Mouse (Mus musculus): ENCODE measurements around the gene Kmt2c. TPM values are rescaled to one million over a fixed set of nuclear protein-coding genes. Genes with fewer than 3 reads are reported as not detected.
"Not testable (repeated sequence)": the region's sequence is repeated elsewhere in the genome, so short reads cannot be mapped to it uniquely, and the experiment has no call there.

Gene Kmt2c
- polyA plus RNA-seq, 1 experiment = 19.2 TPM

DNA sequence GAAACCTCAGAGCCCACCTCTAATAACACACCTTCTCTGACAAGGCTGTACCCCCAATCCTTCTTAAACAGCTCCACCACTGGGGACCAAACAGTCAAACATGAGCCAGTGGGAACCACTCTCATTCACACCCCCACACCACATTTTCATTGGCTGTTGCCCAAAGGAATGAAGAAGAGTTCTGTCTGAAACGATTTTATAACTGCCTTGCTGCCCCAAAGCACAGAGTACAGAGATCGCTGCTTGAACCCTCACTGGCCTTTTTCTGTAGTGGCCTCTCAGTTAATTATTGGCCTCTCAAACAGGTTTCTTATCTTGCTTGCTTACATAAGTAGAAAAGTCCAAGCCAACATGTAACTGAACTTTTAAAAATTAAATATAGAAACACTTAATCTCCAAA, 246.2 kb downstream of the Kmt2c start:
- no peaks in the 10 kb centered on the region for H3K4me1 ChIP-seq (ENCODE audit: control insufficient read depth, insufficient read depth, insufficient read length)
- no peak for TF ChIP-seq POLR2A (IDR thresholded peaks at IDR 0.05; ENCODE audit: low read depth, low read length)
- TF ChIP-seq CTCF (IDR thresholded peaks at IDR 0.05; ENCODE audit: extremely low read depth, insufficient read depth, insufficient read length, insufficient replicate concordance) = no peak
- peaks cover 35% of the 10 kb centered on the region for H3K36me3 ChIP-seq (ENCODE audit: control insufficient read depth, insufficient read depth, low read length)
- no peak for DNase-seq (ENCODE audit: low read depth in 1 of 2, low spot score in 2 of 2)
- no peak overlapping the region for H3K4me3 ChIP-seq (ENCODE audit: extremely low read depth, insufficient read depth, insufficient read length)
- H3K27me3 ChIP-seq (ENCODE audit: control insufficient read depth, insufficient read depth, low read length) = no peaks in the 10 kb centered on the region
- WGBS = 80% methylated on average over 2 of the region's 2 CpGs
- H3K27ac ChIP-seq (ENCODE audit: insufficient read depth, low read length) = no peak overlapping the region

- WGBS = 81% methylated on average over 3 of the region's 3 CpGs
- no peaks in the 10 kb centered on the region for H3K4me1 ChIP-seq (ENCODE audit: control insufficient read depth, insufficient read depth, insufficient read length)
- peaks cover 12% of the 10 kb centered on the region for H3K36me3 ChIP-seq (ENCODE audit: control insufficient read depth, insufficient read depth, low read length)
- H3K27me3 ChIP-seq (ENCODE audit: control insufficient read depth, insufficient read depth, low read length) = no peaks in the 10 kb centered on the region
- no peak for DNase-seq (ENCODE audit: low read depth in 1 of 2, low spot score in 2 of 2)
- no peak overlapping the region for H3K4me3 ChIP-seq (ENCODE audit: extremely low read depth, insufficient read depth, insufficient read length)
- no peak overlapping the region for H3K27ac ChIP-seq (ENCODE audit: insufficient read depth, low read length)
- TF ChIP-seq POLR2A (IDR thresholded peaks at IDR 0.05; ENCODE audit: low read depth, low read length) (no peak), CTCF (IDR thresholded peaks at IDR 0.05; ENCODE audit: extremely low read depth, insufficient read depth, insufficient read length, insufficient replicate concordance) (no peak)
These were observed 251.5 kb downstream of the Kmt2c start for GRCm38 (mm10) chr5:25247036-25247435.

DNA sequence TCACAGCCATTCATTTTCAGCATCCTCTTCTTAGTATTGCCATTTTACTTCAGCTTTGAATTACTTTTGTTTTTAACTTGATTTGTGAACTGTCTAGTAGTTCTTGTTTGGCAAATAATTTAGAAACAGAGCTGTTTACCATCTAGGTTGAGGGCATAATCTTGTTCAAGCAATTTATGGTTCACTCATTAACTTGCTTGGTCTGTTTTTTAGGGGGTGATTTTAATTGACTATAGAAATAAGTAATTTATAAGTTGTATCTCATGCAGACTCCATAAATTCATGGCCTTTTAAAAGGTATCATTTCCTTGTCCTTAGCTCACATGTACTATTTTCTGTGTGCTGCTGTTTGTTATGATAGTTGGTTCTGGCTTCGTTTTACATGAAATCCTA, 252.1 kb downstream of the Kmt2c start:
- 77% methylated on average over 1 of the region's 1 CpGs for WGBS
- no peak for TF ChIP-seq CTCF (IDR thresholded peaks at IDR 0.05; ENCODE audit: extremely low read depth, insufficient read depth, insufficient read length, insufficient replicate concordance)
- TF ChIP-seq POLR2A (IDR thresholded peaks at IDR 0.05; ENCODE audit: low read depth, low read length) = no peak

GRCm38 (mm10) chr5:25245806-25246472, 252.6 kb downstream of the Kmt2c start:
- no peak for TF ChIP-seq POLR2A (IDR thresholded peaks at IDR 0.05; ENCODE audit: low read depth, low read length)
- TF ChIP-seq CTCF (IDR thresholded peaks at IDR 0.05; ENCODE audit: extremely low read depth, insufficient read depth, insufficient read length, insufficient replicate concordance) = no peak
- no peaks in the 10 kb centered on the region for H3K4me1 ChIP-seq (ENCODE audit: control insufficient read depth, insufficient read depth, insufficient read length)
- no peak overlapping the region for H3K27ac ChIP-seq (ENCODE audit: insufficient read depth, low read length)
- H3K36me3 ChIP-seq (ENCODE audit: control insufficient read depth, insufficient read depth, low read length) = peaks cover 7% of the 10 kb centered on the region
- H3K27me3 ChIP-seq (ENCODE audit: control insufficient read depth, insufficient read depth, low read length) = no peaks in the 10 kb centered on the region
- 83% methylated on average over 10 of the region's 10 CpGs for WGBS
- no peak for DNase-seq (ENCODE audit: low read depth in 1 of 2, low spot score in 2 of 2)
- H3K4me3 ChIP-seq (ENCODE audit: extremely low read depth, insufficient read depth, insufficient read length) = no peak overlapping the region

More for the DNA sequence above, 252.1 kb downstream of the Kmt2c start:
- H3K4me1 ChIP-seq (ENCODE audit: control insufficient read depth, insufficient read depth, insufficient read length) = no peaks in the 10 kb centered on the region
- DNase-seq (ENCODE audit: low read depth in 1 of 2, low spot score in 2 of 2) = no peak
- H3K4me3 ChIP-seq (ENCODE audit: extremely low read depth, insufficient read depth, insufficient read length) = no peak overlapping the region
- H3K27ac ChIP-seq (ENCODE audit: insufficient read depth, low read length) = no peak overlapping the region
- no peaks in the 10 kb centered on the region for H3K27me3 ChIP-seq (ENCODE audit: control insufficient read depth, insufficient read depth, low read length)
- peaks cover 9% of the 10 kb centered on the region for H3K36me3 ChIP-seq (ENCODE audit: control insufficient read depth, insufficient read depth, low read length)

GRCm38 (mm10) chr5:25243101-25243500, 255.5 kb downstream of the Kmt2c start:
- Histone ChIP-seq H3K27me3 (ENCODE audit: control insufficient read depth, insufficient read depth, low read length) (no peaks in the 10 kb centered on the region), H3K4me3 (ENCODE audit: extremely low read depth, insufficient read depth, insufficient read length) (no peak overlapping the region), H3K27ac (ENCODE audit: insufficient read depth, low read length) (no peak overlapping the region), H3K36me3 (ENCODE audit: control insufficient read depth, insufficient read depth, low read length) (0 out of 2 replicates have a peak, but pooled peaks cover 1% of the 10 kb centered on the region), H3K4me1 (ENCODE audit: control insufficient read depth, insufficient read depth, insufficient read length) (no peaks in the 10 kb centered on the region)
- no peak for DNase-seq (ENCODE audit: low read depth in 1 of 2, low spot score in 2 of 2)
- TF ChIP-seq POLR2A (IDR thresholded peaks at IDR 0.05; ENCODE audit: low read depth, low read length) (no peak), CTCF (IDR thresholded peaks at IDR 0.05; ENCODE audit: extremely low read depth, insufficient read depth, insufficient read length, insufficient replicate concordance) (no peak)
- WGBS = 66% methylated on average over 6 of the region's 6 CpGs

GRCm38 (mm10) chr5:25224377-25224776, 274.2 kb downstream of the Kmt2c start:
- WGBS = 92% methylated on average over 1 of the region's 1 CpGs
- not testable (repeated sequence) for H3K27me3 ChIP-seq (ENCODE audit: control insufficient read depth, insufficient read depth, low read length); H3K27ac ChIP-seq (ENCODE audit: insufficient read depth, low read length); H3K36me3 ChIP-seq (ENCODE audit: control insufficient read depth, insufficient read depth, low read length); H3K4me1 ChIP-seq (ENCODE audit: control insufficient read depth, insufficient read depth, insufficient read length); DNase-seq (ENCODE audit: low read depth in 1 of 2, low spot score in 2 of 2); H3K4me3 ChIP-seq (ENCODE audit: extremely low read depth, insufficient read depth, insufficient read length)
